Mouse (Mus musculus) G1E (cell line): ENCODE measurements around the gene Gm28047.

ENCODE experiments used
- CTCF ChIP-seq: IDR thresholded peaks from 2 replicates; pipeline ENCODE4 v1.5.1; 2012; ENCODE audit warnings: low read depth, low read length, inconsistent platforms, mixed read lengths
- GATA1 ChIP-seq: IDR thresholded peaks from 2 replicates; pipeline ENCODE4 v1.6.1; 2012; ENCODE audit warnings: borderline replicate concordance, low read length, inconsistent platforms, mixed read lengths
- GATA2 ChIP-seq: IDR thresholded peaks from 2 replicates; pipeline ENCODE4 v1.6.1; 2012; ENCODE audit warnings: low read depth, low read length, inconsistent platforms, borderline replicate concordance
- POLR2AphosphoS5 ChIP-seq: IDR thresholded peaks from 2 replicates; pipeline ENCODE4 v1.6.1; 2012; ENCODE audit warnings: low read depth, low read length, inconsistent platforms; ENCODE audit not compliant: insufficient replicate concordance
- TAL1 ChIP-seq: conservative IDR thresholded peaks from 2 replicates; pipeline ENCODE4 v1.6.1; 2012; ENCODE audit warnings: low read depth, low read length, inconsistent platforms, mixed read lengths

DNA sequence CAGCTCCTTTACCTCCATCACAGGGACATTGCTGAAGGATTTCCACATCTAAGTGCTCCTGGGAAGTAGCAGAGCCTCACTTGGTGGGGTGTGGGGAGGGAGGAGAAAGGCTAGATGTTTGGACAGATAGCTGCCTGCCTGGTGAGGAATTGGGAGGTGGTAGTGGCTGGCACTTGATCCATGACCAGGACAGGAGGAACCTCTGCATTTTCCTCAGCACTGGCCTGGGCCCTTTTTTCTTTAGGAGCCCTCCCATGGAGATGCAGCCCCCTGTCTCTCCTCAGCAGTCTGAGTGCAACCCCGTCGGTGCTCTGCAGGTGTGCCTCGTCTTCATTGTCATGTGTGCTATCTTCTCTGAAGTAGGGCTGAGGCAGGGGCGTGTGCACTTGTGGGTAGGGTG lies 103.4 kb downstream of the Gm28047 start:
- no peak for TF ChIP-seq CTCF
- no peak for TF ChIP-seq TAL1
- TF ChIP-seq GATA1 = no peak
- no peak for TF ChIP-seq POLR2AphosphoS5
- no peak for TF ChIP-seq GATA2
